Mouse (Mus musculus) kidney, postnatal 0 days (tissue): ENCODE measurements around the gene Kmt2b. TPM values are rescaled to one million over a fixed set of nuclear protein-coding genes. Genes with fewer than 3 reads are reported as not detected.
A peak's percentile ranks its signal among the peaks of the same experiment; 100 is the strongest.

Source experiments
- ATAC-seq: fragments of 200-750 bp; cut with Nextera tagmentation; replicated peaks from 2 replicates; pipeline ENCODE4 v1.8.0; 2017; ENCODE audit warnings: low read depth, moderate number of reproducible peaks, moderate TSS enrichment, moderate library complexity; ENCODE audit not compliant: low FRiP score
- DNase-seq: peaks from one replicate; pipeline ENCODE4 v3.0.0-alpha.2; 2016; ENCODE audit warnings: low spot score
- H3K27ac ChIP-seq: fragments of 300-500 bp; sonication (generic); 2 replicates; pipeline ENCODE4 v1.5.1; 2014; ENCODE audit warnings: mild to moderate bottlenecking
- H3K27me3 ChIP-seq: fragments of 300-500 bp; sonication (generic); 2 replicates; pipeline ENCODE4 v1.6.1; 2014; ENCODE audit warnings: low read length, mixed read lengths; ENCODE audit not compliant: insufficient read depth
- H3K36me3 ChIP-seq: fragments of 300-500 bp; sonication (generic); 2 replicates; pipeline ENCODE4 v1.6.1; 2014; ENCODE audit warnings: low read length, mixed read lengths; ENCODE audit not compliant: insufficient read depth
- H3K4me1 ChIP-seq: fragments of 300-500 bp; sonication (generic); replicated peaks from 2 replicates; pipeline ENCODE4 v1.6.1; 2014; ENCODE audit warnings: antibody characterized with exemption, low read length, mixed read lengths; ENCODE audit not compliant: insufficient read depth
- H3K4me2 ChIP-seq: fragments of 300-500 bp; sonication (generic); 2 replicates; pipeline ENCODE4 v1.6.1; 2014; ENCODE audit warnings: mild to moderate bottlenecking, low read length, moderate library complexity, mixed read lengths
- H3K4me3 ChIP-seq: fragments of 300-500 bp; sonication (generic); replicated peaks from 2 replicates; pipeline ENCODE4 v1.5.1; 2014; ENCODE audit warnings: low read depth, low read length
- H3K9ac ChIP-seq: fragments of 300-500 bp; sonication (generic); 2 replicates; pipeline ENCODE4 v1.6.1; 2014; ENCODE audit warnings: low read depth, low read length
- H3K9me3 ChIP-seq: fragments of 300-500 bp; sonication (generic); replicated peaks from 2 replicates; pipeline ENCODE4 v1.6.1; 2016; ENCODE audit warnings: low read length, inconsistent platforms, mixed read lengths
- CTCF ChIP-seq: IDR thresholded peaks from 2 replicates; pipeline ENCODE4 v1.5.1; 2016; ENCODE audit warnings: antibody characterized with exemption, low read depth, mild to moderate bottlenecking, moderate library complexity
- WGBS: fragments of 180-500 bp; shearing (Covaris S2); extraction: QIAGEN DNeasy Blood & Tissue Kit; methylation state at CpG from one replicate; pipeline ENCODE4 v1.1.7; 2014; 5-methylcytosine and 5-hydroxymethylcytosine counted together
- polyA plus RNA-seq: library from polyadenylated mRNA; unstranded; fragments of >200 nt; fragmentation: Nextera tagmentation; extraction: Ambion mirVana; gene quantifications from 2 replicates; pipeline ENCODE4 v1.2.1, GENCODE M21; 2015

Gene Kmt2b
- polyA plus RNA-seq, 1 experiment from 2014 or later, result 4.9 TPM

DNA sequence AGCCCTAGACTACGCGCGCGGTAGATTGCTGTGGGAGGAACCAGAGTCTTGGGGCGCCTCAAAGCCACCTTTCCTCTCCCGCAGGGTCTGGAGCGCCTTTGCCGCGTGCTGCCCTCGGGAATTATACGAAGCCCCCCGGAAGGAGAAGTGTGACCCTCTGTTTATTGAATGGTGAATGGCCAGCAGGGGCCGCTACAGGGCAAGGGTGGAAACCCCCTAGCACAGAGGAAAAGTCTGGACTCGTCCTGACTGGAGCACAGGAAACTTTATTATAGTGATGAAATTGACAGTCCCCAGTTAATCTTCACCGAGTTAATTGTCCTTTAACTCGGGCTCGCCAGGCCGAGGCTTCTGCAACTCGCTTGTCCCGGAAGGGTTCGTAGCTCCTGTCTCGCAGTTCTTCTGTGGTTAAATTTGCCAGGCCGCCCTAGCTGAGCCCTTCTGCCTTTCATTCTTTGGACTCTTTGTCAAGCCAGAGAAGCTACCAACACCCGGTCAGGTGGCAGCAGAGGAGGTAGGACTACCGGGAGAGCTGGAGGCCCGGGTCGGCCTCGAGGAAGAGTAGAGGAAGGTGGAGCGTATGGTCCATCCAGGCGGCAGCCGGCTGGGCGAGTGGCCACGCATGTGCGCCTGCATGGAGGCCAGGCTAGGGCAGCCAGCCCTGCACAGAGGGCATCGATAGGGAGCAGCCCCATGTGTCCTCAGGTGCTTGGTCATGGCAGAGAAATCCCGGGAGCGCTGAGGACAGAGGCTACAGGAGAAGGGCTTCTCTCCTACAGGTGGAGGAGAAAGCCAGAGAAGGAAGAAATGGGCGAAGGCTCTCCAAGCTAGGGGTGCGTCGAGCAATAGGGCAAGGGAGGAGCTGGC, 1.1 kb upstream of the Kmt2b start:
- H3K4me2 ChIP-seq, result peak overlapping the region; percentile 91
- peaks cover 12% of the 10 kb centered on the region for H3K4me1 ChIP-seq
- peak overlapping the region; percentile 93 for H3K27ac ChIP-seq
- DNase-seq (peak; percentile 95), ATAC-seq (peak; percentile 65)
- no peaks in the 10 kb centered on the region for H3K9me3 ChIP-seq
- peak overlapping the region; percentile 98 for H3K9ac ChIP-seq
- WGBS, result 21% methylated on average over 40 of the region's 40 CpGs
- H3K4me3 ChIP-seq, result peak overlapping the region; percentile 99
- peaks cover 18% of the 10 kb centered on the region for H3K36me3 ChIP-seq
- TF ChIP-seq CTCF, result peak; percentile 94
- H3K27me3 ChIP-seq, result no peaks in the 10 kb centered on the region

DNA sequence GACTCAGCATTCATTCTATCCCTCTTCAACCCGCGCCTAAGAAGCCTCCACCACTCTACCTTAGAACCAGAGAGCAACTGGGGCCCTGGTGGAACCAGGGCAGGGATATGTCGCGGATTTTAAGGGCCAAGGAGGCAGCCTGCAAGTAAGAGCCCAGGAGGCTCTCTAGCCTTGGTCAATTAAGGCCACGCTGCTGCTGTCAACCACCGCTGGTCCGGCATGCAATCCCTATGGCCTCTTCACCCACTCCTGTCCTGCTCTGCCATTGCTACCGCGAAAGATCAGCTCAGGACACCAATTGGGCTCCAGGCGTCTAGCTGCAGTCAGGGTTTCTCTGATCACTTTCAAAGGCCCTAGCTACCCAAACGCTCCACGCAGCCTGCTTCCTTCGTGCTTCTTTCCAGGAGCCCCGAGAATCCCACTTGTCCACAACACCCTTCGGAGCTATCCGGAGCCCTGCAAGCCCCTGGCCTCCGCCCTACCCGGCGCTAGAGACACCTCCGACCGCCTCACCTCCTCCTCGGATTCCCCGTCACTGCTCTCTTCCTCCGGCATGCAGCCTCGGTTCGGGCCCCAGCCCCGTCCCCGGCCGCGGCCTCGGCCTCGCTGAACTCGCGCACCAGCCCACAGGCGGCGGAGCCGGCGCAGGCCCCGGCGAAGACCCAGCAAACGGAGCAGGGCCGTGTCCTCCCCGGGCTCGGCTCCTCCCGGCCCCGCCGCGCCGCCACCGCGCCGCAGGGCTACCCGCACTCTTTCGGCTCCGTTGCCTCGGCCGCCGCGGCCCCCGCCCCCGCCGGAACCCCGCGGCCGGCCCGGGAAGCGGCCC, 471 bp downstream of the Kmt2b start:
- peak overlapping the region; percentile 99 for H3K4me3 ChIP-seq
- H3K9ac ChIP-seq, result peak overlapping the region; percentile 98
- peak overlapping the region; percentile 93 for H3K27ac ChIP-seq
- H3K36me3 ChIP-seq, result peaks cover 33% of the 10 kb centered on the region
- ATAC-seq (peak; percentile 9), DNase-seq (peak; percentile 57)
- under 1% methylated on average over 66 of the region's 67 CpGs for WGBS
- peaks cover 12% of the 10 kb centered on the region for H3K4me1 ChIP-seq
- peak overlapping the region; percentile 91 for H3K4me2 ChIP-seq
- no peaks in the 10 kb centered on the region for H3K27me3 ChIP-seq
- TF ChIP-seq CTCF, result no peak
- no peaks in the 10 kb centered on the region for H3K9me3 ChIP-seq

DNA sequence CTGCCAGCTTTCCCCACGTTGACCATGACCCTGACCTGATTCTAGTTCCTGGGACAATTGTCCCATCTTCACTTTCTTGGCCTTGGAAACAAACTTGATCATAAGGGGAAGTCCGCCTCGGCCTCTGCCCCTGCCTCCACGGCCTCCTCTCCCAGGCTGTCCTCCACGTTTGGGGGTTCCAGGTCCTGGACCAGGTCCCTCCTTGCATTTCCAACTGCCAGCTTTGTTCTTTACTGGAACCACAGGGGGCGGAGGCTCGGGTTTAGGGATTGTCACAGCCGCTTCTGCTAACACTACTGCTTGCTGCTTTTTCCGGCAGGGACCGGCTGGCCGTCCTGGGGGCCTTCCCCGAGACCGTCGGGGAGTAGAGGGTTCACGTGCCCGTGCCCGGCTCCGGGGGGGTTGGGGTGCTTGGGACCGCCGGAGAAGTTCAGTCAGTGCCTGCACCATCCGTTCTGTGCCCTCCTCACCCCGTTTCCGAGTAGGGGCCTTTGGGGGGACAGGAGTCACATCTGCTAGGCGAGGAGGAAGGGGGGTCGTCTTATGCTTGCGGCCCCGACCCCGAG, 2.0 kb downstream of the Kmt2b start:
- Histone ChIP-seq H3K4me3 (no peak overlapping the region), H3K9ac (no peak overlapping the region), H3K36me3 (peaks cover 48% of the 10 kb centered on the region), H3K27me3 (no peaks in the 10 kb centered on the region), H3K27ac (no peak overlapping the region), H3K9me3 (no peaks in the 10 kb centered on the region), H3K4me1 (peaks cover 12% of the 10 kb centered on the region), H3K4me2 (peak overlapping the region; percentile 91; the same call in 1 of the 2 replicates)
- DNase-seq (no peak), ATAC-seq (no peak)
- no peak for TF ChIP-seq CTCF
- 86% methylated on average over 28 of the region's 28 CpGs for WGBS

DNA sequence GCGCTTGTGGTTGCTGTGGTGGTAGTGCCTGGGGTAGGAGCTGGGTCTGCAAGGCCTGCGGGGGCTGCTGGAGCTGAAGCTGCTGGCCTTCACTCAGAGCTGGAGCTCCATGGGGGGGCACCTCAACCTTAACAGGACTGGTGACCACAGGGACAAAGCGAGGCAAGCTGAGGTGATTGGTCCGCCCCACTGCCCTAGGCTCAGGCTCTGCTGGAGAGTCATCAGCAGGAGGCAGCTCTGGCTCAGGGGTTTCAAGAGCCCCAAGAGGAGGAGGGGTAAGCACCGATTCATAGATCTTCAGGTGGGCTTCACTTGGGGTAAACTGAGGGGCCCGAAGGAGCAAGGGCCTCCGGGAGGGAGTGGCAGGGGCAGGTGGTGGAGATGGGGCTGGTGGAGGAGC, 3.4 kb downstream of the Kmt2b start:
- H3K27me3 ChIP-seq, result no peaks in the 10 kb centered on the region
- peaks cover 12% of the 10 kb centered on the region for H3K4me1 ChIP-seq
- H3K4me3 ChIP-seq, result no peak overlapping the region
- TF ChIP-seq CTCF, result no peak
- no peak for DNase-seq
- no peak overlapping the region for H3K4me2 ChIP-seq
- no peaks in the 10 kb centered on the region for H3K9me3 ChIP-seq
- H3K27ac ChIP-seq, result no peak overlapping the region
- no peak for ATAC-seq
- peaks cover 57% of the 10 kb centered on the region for H3K36me3 ChIP-seq
- H3K9ac ChIP-seq, result no peak overlapping the region
- 94% methylated on average over 7 of the region's 7 CpGs for WGBS

DNA sequence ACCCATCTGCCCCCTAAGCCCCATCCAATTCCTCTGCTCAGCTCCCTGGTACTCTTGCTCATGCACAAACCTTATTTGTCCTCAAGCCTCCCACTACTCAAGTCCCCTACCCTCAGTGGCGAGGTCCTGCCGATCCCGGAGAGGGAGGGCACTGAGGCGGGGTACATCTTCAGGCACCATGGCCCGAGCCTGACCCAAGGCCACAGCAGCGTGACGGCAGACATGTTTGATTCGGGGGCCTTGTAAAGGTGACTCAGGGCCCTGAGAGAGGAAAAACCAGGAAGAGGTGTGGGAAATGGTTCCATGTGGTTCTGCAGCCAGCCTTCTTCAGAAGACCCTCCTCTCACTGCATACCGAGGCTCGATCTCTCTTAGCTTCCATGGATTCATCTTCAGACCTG, 4.2 kb downstream of the Kmt2b start:
- H3K4me2 ChIP-seq, result no peak overlapping the region
- ATAC-seq, result no peak

DNA sequence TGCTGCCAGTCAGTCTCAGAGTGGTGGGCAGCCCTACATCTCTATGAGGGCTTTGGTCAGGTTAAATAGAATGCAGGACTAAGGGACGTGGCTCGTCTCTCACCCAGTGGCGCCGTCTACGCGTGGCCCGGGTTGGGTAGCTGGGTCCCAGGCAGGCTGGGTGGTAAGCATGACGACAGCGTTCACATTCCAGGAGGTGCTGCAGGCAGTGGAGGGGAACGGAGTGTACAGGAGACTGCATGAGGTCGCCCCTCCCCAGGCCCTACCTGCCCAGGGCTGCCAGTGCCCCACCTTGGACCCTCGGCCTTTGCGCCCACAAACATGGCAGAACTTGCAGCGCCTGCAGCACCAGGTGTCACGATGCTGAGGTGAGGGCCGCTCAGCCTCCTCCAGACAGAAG, 7.0 kb downstream of the Kmt2b start:
- peak; percentile 61 for ATAC-seq
- no peak overlapping the region for H3K4me3 ChIP-seq
- WGBS, result 85% methylated on average over 16 of the region's 16 CpGs

More for the DNA sequence above, 4.2 kb downstream of the Kmt2b start:
- Histone ChIP-seq H3K27me3 (no peaks in the 10 kb centered on the region), H3K9ac (no peak overlapping the region), H3K4me1 (peaks cover 6% of the 10 kb centered on the region; the same call in 1 of the 2 replicates), H3K27ac (no peak overlapping the region), H3K36me3 (peaks cover 65% of the 10 kb centered on the region), H3K9me3 (no peaks in the 10 kb centered on the region), H3K4me3 (no peak overlapping the region)
- no peak for DNase-seq
- WGBS, result 89% methylated on average over 10 of the region's 10 CpGs
- no peak for TF ChIP-seq CTCF

More for the DNA sequence above, 7.0 kb downstream of the Kmt2b start:
- Histone ChIP-seq H3K9ac (no peak overlapping the region), H3K4me2 (no peak overlapping the region), H3K36me3 (peaks cover 89% of the 10 kb centered on the region), H3K27me3 (no peaks in the 10 kb centered on the region), H3K9me3 (no peaks in the 10 kb centered on the region), H3K4me1 (no peaks in the 10 kb centered on the region), H3K27ac (no peak overlapping the region)
- TF ChIP-seq CTCF, result no peak
- DNase-seq, result no peak
